Mouse (Mus musculus) neural tube, embryonic 14.5 days (tissue): ENCODE data around the gene Ppp5c. TPM values are rescaled to one million over a fixed set of nuclear protein-coding genes. Genes with fewer than 3 reads are reported as not detected.
A peak's percentile ranks its signal among the peaks of the same experiment; 100 is the strongest.

Source experiments
- ATAC-seq: fragments of 200-750 bp; cut with Nextera tagmentation; 2 replicates; pipeline ENCODE4 v1.8.0; 2017; ENCODE audit warnings: low read depth, mild to moderate bottlenecking, moderate TSS enrichment, moderate library complexity
- H3K27ac ChIP-seq: fragments of 300-500 bp; sonication (generic); 2 replicates; pipeline ENCODE4 v1.5.1; 2014; ENCODE audit warnings: low read depth, mild to moderate bottlenecking, control low read depth, low read length, moderate library complexity, mixed read lengths
- H3K27me3 ChIP-seq: fragments of 300-500 bp; sonication (generic); 2 replicates; pipeline ENCODE4 v1.6.1; 2014; ENCODE audit warnings: low read length; ENCODE audit not compliant: control insufficient read depth, insufficient read depth
- H3K36me3 ChIP-seq: fragments of 300-500 bp; sonication (generic); 2 replicates; pipeline ENCODE4 v1.6.1; 2014; ENCODE audit warnings: low read length, mixed read lengths; ENCODE audit not compliant: control insufficient read depth, insufficient read depth
- H3K4me1 ChIP-seq: fragments of 300-500 bp; sonication (generic); 2 replicates; pipeline ENCODE4 v1.6.1; 2014; ENCODE audit warnings: low read length; ENCODE audit not compliant: control insufficient read depth, insufficient read depth
- H3K4me2 ChIP-seq: fragments of 300-500 bp; sonication (generic); 2 replicates; pipeline ENCODE4 v1.6.1; 2014; ENCODE audit warnings: mild to moderate bottlenecking, low read depth, low read length, control low read depth
- H3K4me3 ChIP-seq: fragments of 300-500 bp; sonication (generic); 2 replicates; pipeline ENCODE4 v1.5.1; 2014; ENCODE audit warnings: low read depth, low read length, control low read depth, mixed read lengths
- H3K9ac ChIP-seq: fragments of 300-500 bp; sonication (generic); replicated peaks from 2 replicates; pipeline ENCODE4 v1.6.1; 2014; ENCODE audit warnings: low read depth, mild to moderate bottlenecking, control low read depth, low read length, mixed read lengths
- H3K9me3 ChIP-seq: fragments of 300-500 bp; sonication (generic); 2 replicates; pipeline ENCODE4 v1.6.1; 2016; ENCODE audit warnings: low read length; ENCODE audit not compliant: control insufficient read depth
- WGBS: fragments of 180-500 bp; shearing (Covaris S2); extraction: QIAGEN DNeasy Blood & Tissue Kit; methylation state at CpG from one replicate; pipeline ENCODE4 v1.1.7; 2014; 5-methylcytosine and 5-hydroxymethylcytosine counted together
- polyA plus RNA-seq: library from polyadenylated mRNA; unstranded; fragments of >200 nt; fragmentation: Nextera tagmentation; extraction: Ambion mirVana; gene quantifications from 2 replicates; pipeline ENCODE4 v1.2.1, GENCODE M21; 2014

The Ppp5c gene
- polyA plus RNA-seq, 1 experiment from 2014 or later: 121 TPM

- no peaks in the 10 kb centered on the region for H3K27me3 ChIP-seq
- peak; percentile 48; the same call in 1 of the 2 replicates for ATAC-seq
- H3K4me3 ChIP-seq: no peak overlapping the region
- H3K4me2 ChIP-seq: peak overlapping the region; percentile 35; the same call in 1 of the 2 replicates
- peaks cover 31% of the 10 kb centered on the region for H3K4me1 ChIP-seq
- H3K9me3 ChIP-seq: no peaks in the 10 kb centered on the region
- H3K9ac ChIP-seq: no peak overlapping the region
- H3K36me3 ChIP-seq: no peaks in the 10 kb centered on the region
- WGBS: 29% methylated on average over 15 of the region's 15 CpGs
- peak overlapping the region; percentile 87 for H3K27ac ChIP-seq
Measured at GRCm38 (mm10) chr7:16956410-16957265, 71.1 kb downstream of the Ppp5c start.

- peaks cover 25% of the 10 kb centered on the region for H3K4me1 ChIP-seq
Measured at GRCm38 (mm10) chr7:16955712-16956111, 72.0 kb downstream of the Ppp5c start.

More at GRCm38 (mm10) chr7:16955712-16956111, 72.0 kb downstream of the Ppp5c start:
- 87% methylated on average over 4 of the region's 4 CpGs for WGBS
- Histone ChIP-seq H3K27ac (no peak overlapping the region), H3K4me2 (no peak overlapping the region), H3K9ac (no peak overlapping the region), H3K36me3 (no peaks in the 10 kb centered on the region), H3K9me3 (no peaks in the 10 kb centered on the region), H3K27me3 (no peaks in the 10 kb centered on the region), H3K4me3 (no peak overlapping the region)
- ATAC-seq: no peak

Other genes with a start within 250 kb of the Ppp5c start
- gene Slc1a5, start 246.6 kb downstream of the Ppp5c start, polyA plus RNA-seq: 4.5 and 4.6 TPM in 2 replicates
- 191 and 199 TPM in 2 replicates for gene Strn4, start 212.0 kb downstream of the Ppp5c start, polyA plus RNA-seq
- gene Fkrp, start 211.2 kb downstream of the Ppp5c start, polyA plus RNA-seq: 44.5 and 51.5 TPM in 2 replicates
- gene Prkd2, start 185.0 kb downstream of the Ppp5c start, polyA plus RNA-seq: 4.5 and 7.4 TPM in 2 replicates
- 5.8 and 6.1 TPM in 2 replicates for gene Dact3, start 152.6 kb downstream of the Ppp5c start, polyA plus RNA-seq
- gene Gng8, start 136.1 kb downstream of the Ppp5c start, polyA plus RNA-seq: 0.39 and 9.8 TPM in 2 replicates
- gene Ptgir, start 121.4 kb downstream of the Ppp5c start, polyA plus RNA-seq: 1.2 TPM in 1 of 2 replicates, not detected in the other
- 412 and 503 TPM in 2 replicates for gene Calm3, start 103.8 kb downstream of the Ppp5c start, polyA plus RNA-seq
- 68.1 and 92.1 TPM in 2 replicates for gene Pnmal2, start 83.2 kb downstream of the Ppp5c start, polyA plus RNA-seq
- gene Pnmal1, start 68.2 kb downstream of the Ppp5c start, polyA plus RNA-seq: 60.1 and 60.7 TPM in 2 replicates
- gene Gm42372, start 44.8 kb downstream of the Ppp5c start, polyA plus RNA-seq: 7.4 and 10.1 TPM in 2 replicates
- 2.3 and 5.6 TPM in 2 replicates for gene Ccdc8, start 35.2 kb downstream of the Ppp5c start, polyA plus RNA-seq
- 2.7 and 4.4 TPM in 2 replicates for gene Hif3a, start 34.5 kb upstream of the Ppp5c start, polyA plus RNA-seq
- 3.7 and 4.0 TPM in 2 replicates for gene Psg16, start 46.1 kb upstream of the Ppp5c start, polyA plus RNA-seq
- not detected in 2 replicates for gene Ceacam3, start 122.4 kb upstream of the Ppp5c start, polyA plus RNA-seq
- not detected in 2 replicates for gene Psg29, start 175.6 kb upstream of the Ppp5c start, polyA plus RNA-seq